8 mouse cellular contexts compared by ENCODE assay signal in genomic region chr19:28834798-28835499, GRCm38 (mm10). TPM values are rescaled to one million over a fixed set of nuclear protein-coding genes. Genes with fewer than 3 reads are reported as not detected.
DNase-seq lines count a peak whose midpoint lies in the region; ATAC-seq lines count a peak whose summit lies in the region.

Slc1a1 (plus strand) TSS chr19:28835049.

- H3K27ac ChIP-seq in intestine, embryonic 16.5 days (ENCODE audit: low read length), result no peak within 1 kb of the TSS

- intact Hi-C loops in gastrocnemius, postnatal 14 days (cut with DNase I; ENCODE audit: low total_unique reads), result no loop called here

- under 1% methylated on average over 68 of the region's 68 CpGs for WGBS in intestine, embryonic 16.5 days

- peaks cover 16% of the 10 kb centered on the region for H3K27me3 ChIP-seq in intestine, embryonic 16.5 days (replicated peaks; ENCODE audit: control insufficient read depth, insufficient read depth, low read length)

- peak within 1 kb of the TSS; percentile 99 for H3K4me2 ChIP-seq in intestine, embryonic 16.5 days (ENCODE audit: low read depth, low read length)

- peak within 1 kb of the TSS; percentile 62 for H3K4me3 ChIP-seq in intestine, embryonic 16.5 days (ENCODE audit: low read length)

- no peaks in the 10 kb centered on the region for H3K36me3 ChIP-seq in intestine, embryonic 16.5 days (ENCODE audit: control insufficient read depth, insufficient read depth, low read length)

- peaks cover 3% of the 10 kb centered on the region; the same call in 1 of the 2 replicates for H3K4me1 ChIP-seq in intestine, embryonic 16.5 days (ENCODE audit: control insufficient read depth, insufficient read depth, low read length)

- ATAC-seq in common myeloid progenitor, adult 5-6 weeks (replicated peaks; ENCODE audit: low read depth, poor library complexity, severe bottlenecking), result peak; percentile 65
- ATAC-seq in intestine, embryonic 16.5 days, result peak; percentile 68

- H3K9ac ChIP-seq in intestine, embryonic 16.5 days (ENCODE audit: low read depth, low read length), result peak within 1 kb of the TSS; percentile 20

- DNase-seq in adrenal gland, postnatal 14 days, result peak; percentile 71
- peak; percentile 26 for DNase-seq in gastrocnemius, postnatal 14 days
- DNase-seq in left cerebral cortex, adult 9 months (ENCODE audit: low spot score in 2 of 2), result peak; percentile 20 to 78
- peak; percentile 57 to 71 for DNase-seq in lung, postnatal 4 days
- peak; percentile 88 for DNase-seq in right cerebral cortex, postnatal 25 days
- DNase-seq in ovary, postnatal 14 days (ENCODE audit: low spot score), result no peak

- no peaks in the 10 kb centered on the region for H3K9me3 ChIP-seq in intestine, embryonic 16.5 days (ENCODE audit: control insufficient read depth, low read length)

RNA-seq across cellular contexts. Expression of gene Slc1a1, which starts in this region (rescaled TPM):
- total RNA-seq in adrenal gland, postnatal 14 days (2021), result 1.4 and 1.6 TPM in 2 replicates
- not detected in 2 replicates for total RNA-seq in common myeloid progenitor, adult 5-6 weeks (2017)
- 1 to 10 TPM; 1.4 to 1.5 TPM for total RNA-seq in gastrocnemius, postnatal 14 days (2021)
- 0.88 and 1.3 TPM in 2 replicates for polyA plus RNA-seq in intestine, embryonic 16.5 days (2015; fragmentation: Nextera tagmentation; extraction: Ambion mirVana)

Comparison
In these comparisons a context has a peak if more than half of its experiments do, and no peak if none do; other contexts are left out.
1. Peak in ATAC-seq in common myeloid progenitor, adult 5-6 weeks; RNA of the gene not detected or under 1 TPM.